Mouse (Mus musculus) G1E (cell line): ENCODE measurements around the gene Btbd2.

Experiments used
- CTCF ChIP-seq: IDR thresholded peaks from 2 replicates; pipeline ENCODE4 v1.5.1; 2012; ENCODE audit warnings: low read depth, low read length, inconsistent platforms, mixed read lengths
- GATA1 ChIP-seq: IDR thresholded peaks from 2 replicates; pipeline ENCODE4 v1.6.1; 2012; ENCODE audit warnings: borderline replicate concordance, low read length, inconsistent platforms, mixed read lengths
- TAL1 ChIP-seq: conservative IDR thresholded peaks from 2 replicates; pipeline ENCODE4 v1.6.1; 2012; ENCODE audit warnings: low read depth, low read length, inconsistent platforms, mixed read lengths

DNA sequence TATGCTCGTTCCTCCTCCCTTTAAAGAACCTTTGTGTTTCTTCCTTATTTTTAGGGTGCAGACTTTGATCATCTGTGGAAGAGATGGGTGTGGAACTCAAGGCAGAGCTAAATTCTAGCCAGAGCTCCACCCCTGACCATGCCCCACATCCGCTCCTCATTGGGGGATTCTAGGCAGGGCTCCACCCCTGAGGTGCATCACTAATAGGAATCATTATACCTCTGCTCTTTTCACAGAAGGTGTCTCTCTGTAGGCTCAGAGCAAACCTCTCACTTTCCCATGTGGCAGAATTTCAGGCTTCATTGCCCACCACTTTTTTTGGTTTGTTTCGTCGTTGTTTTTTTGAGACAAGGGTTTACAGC, 2.0 kb upstream of the Btbd2 start:
- TF ChIP-seq CTCF = no peak
- TF ChIP-seq GATA1 = no peak
- TF ChIP-seq TAL1 = no peak
